Mouse (Mus musculus) liver, embryonic 16.5 days (tissue): ENCODE data around the gene Med13. TPM values are rescaled to one million over a fixed set of nuclear protein-coding genes. Genes with fewer than 3 reads are reported as not detected.

Source experiments
- ATAC-seq: fragments of 200-750 bp; cut with Nextera tagmentation; 2 replicates; pipeline ENCODE4 v1.8.0; 2017; ENCODE audit warnings: low read depth, mild to moderate bottlenecking, moderate number of reproducible peaks, moderate library complexity
- H3K27ac ChIP-seq: fragments of 300-500 bp; sonication (generic); 2 replicates; pipeline ENCODE4 v1.5.1; 2014; ENCODE audit warnings: mild to moderate bottlenecking, low read length
- H3K27me3 ChIP-seq: fragments of 300-500 bp; sonication (generic); 2 replicates; pipeline ENCODE4 v1.6.1; 2014; ENCODE audit warnings: low read depth, low read length, mixed read lengths; ENCODE audit not compliant: control insufficient read depth, insufficient read depth
- H3K36me3 ChIP-seq: fragments of 300-500 bp; sonication (generic); 2 replicates; pipeline ENCODE4 v1.6.1; 2014; ENCODE audit warnings: mild to moderate bottlenecking; ENCODE audit not compliant: control insufficient read depth, insufficient read depth
- H3K4me1 ChIP-seq: fragments of 300-500 bp; sonication (generic); 2 replicates; pipeline ENCODE4 v1.6.1; 2014; ENCODE audit warnings: low read depth, low read length, mixed read lengths; ENCODE audit not compliant: control insufficient read depth
- H3K4me2 ChIP-seq: fragments of 300-500 bp; sonication (generic); 2 replicates; pipeline ENCODE4 v1.6.1; 2014; ENCODE audit warnings: low read depth, low read length, mixed read lengths
- H3K4me3 ChIP-seq: fragments of 300-500 bp; sonication (generic); 2 replicates; pipeline ENCODE4 v1.5.1; 2014; ENCODE audit warnings: low read depth, mild to moderate bottlenecking, low read length
- H3K9ac ChIP-seq: fragments of 300-500 bp; sonication (generic); 2 replicates; pipeline ENCODE4 v1.6.1; 2014; ENCODE audit warnings: low read depth, low read length
- H3K9me3 ChIP-seq: fragments of 300-500 bp; sonication (generic); replicated peaks from 2 replicates; pipeline ENCODE4 v1.6.1; 2016; ENCODE audit warnings: low read length; ENCODE audit not compliant: control insufficient read depth
- WGBS: fragments of 180-500 bp; shearing (Covaris S2); extraction: QIAGEN DNeasy Blood & Tissue Kit; methylation state at CpG from one replicate; pipeline ENCODE4 v1.1.7; 2014; ENCODE audit not compliant: insufficient replicate concordance; 5-methylcytosine and 5-hydroxymethylcytosine counted together
- polyA plus RNA-seq: library from polyadenylated mRNA; unstranded; fragments of >200 nt; fragmentation: Nextera tagmentation; extraction: Ambion mirVana; gene quantifications from 2 replicates; pipeline ENCODE4 v1.2.1, GENCODE M21; 2015

Gene Med13
- polyA plus RNA-seq, 1 experiment from 2014 or later = 3.0 TPM

- WGBS = 70% methylated on average over 7 of the region's 7 CpGs
- Histone ChIP-seq H3K4me3 (no peak overlapping the region), H3K9ac (no peak overlapping the region), H3K27me3 (no peaks in the 10 kb centered on the region), H3K9me3 (no peaks in the 10 kb centered on the region), H3K4me1 (peaks cover 16% of the 10 kb centered on the region), H3K27ac (no peak overlapping the region), H3K4me2 (no peak overlapping the region), H3K36me3 (no peaks in the 10 kb centered on the region)
- ATAC-seq = peak; percentile 31; the same call in 1 of the 2 replicates
Measured at GRCm38 (mm10) chr11:86391687-86392086, 34.3 kb upstream of the Med13 start.

- H3K9ac ChIP-seq = no peak overlapping the region
- peaks cover 4% of the 10 kb centered on the region for H3K4me1 ChIP-seq
- no peak overlapping the region for H3K27ac ChIP-seq
- H3K9me3 ChIP-seq = no peaks in the 10 kb centered on the region
- WGBS = 55% methylated on average over 1 of the region's 1 CpGs
- no peak overlapping the region for H3K4me3 ChIP-seq
- no peak overlapping the region for H3K4me2 ChIP-seq
- no peaks in the 10 kb centered on the region for H3K27me3 ChIP-seq
- no peaks in the 10 kb centered on the region for H3K36me3 ChIP-seq
- ATAC-seq = no peak
Measured at GRCm38 (mm10) chr11:86390308-86390707, 32.9 kb upstream of the Med13 start.

- no peaks in the 10 kb centered on the region for H3K27me3 ChIP-seq
- 43% methylated on average over 4 of the region's 4 CpGs for WGBS
Measured at GRCm38 (mm10) chr11:86389506-86389905, 32.1 kb upstream of the Med13 start.

GRCm38 (mm10) chr11:86388821-86389480 lies 31.5 kb upstream of the Med13 start:
- 44% methylated on average over 13 of the region's 13 CpGs for WGBS
- Histone ChIP-seq H3K27me3 (no peaks in the 10 kb centered on the region), H3K27ac (no peak overlapping the region), H3K9ac (no peak overlapping the region), H3K4me1 (peaks cover 3% of the 10 kb centered on the region), H3K4me2 (no peak overlapping the region), H3K36me3 (no peaks in the 10 kb centered on the region), H3K4me3 (no peak overlapping the region), H3K9me3 (no peaks in the 10 kb centered on the region)
- no peak for ATAC-seq

More at GRCm38 (mm10) chr11:86389506-86389905, 32.1 kb upstream of the Med13 start:
- Histone ChIP-seq H3K27ac (no peak overlapping the region), H3K4me1 (no peaks in the 10 kb centered on the region; the same call in none of the 2 replicates), H3K9ac (no peak overlapping the region), H3K4me2 (no peak overlapping the region), H3K9me3 (no peaks in the 10 kb centered on the region), H3K4me3 (no peak overlapping the region), H3K36me3 (no peaks in the 10 kb centered on the region)
- ATAC-seq = no peak

GRCm38 (mm10) chr11:86387121-86387893 lies 29.9 kb upstream of the Med13 start:
- no peak for ATAC-seq
- H3K4me1 ChIP-seq = peaks cover 11% of the 10 kb centered on the region
- no peak overlapping the region for H3K27ac ChIP-seq
- no peaks in the 10 kb centered on the region for H3K9me3 ChIP-seq
- H3K27me3 ChIP-seq = no peaks in the 10 kb centered on the region
- no peaks in the 10 kb centered on the region for H3K36me3 ChIP-seq
- WGBS = 57% methylated on average over 9 of the region's 9 CpGs
- H3K4me2 ChIP-seq = no peak overlapping the region
- H3K9ac ChIP-seq = no peak overlapping the region
- no peak overlapping the region for H3K4me3 ChIP-seq

GRCm38 (mm10) chr11:86386576-86386975 lies 29.2 kb upstream of the Med13 start:
- Histone ChIP-seq H3K9ac (no peak overlapping the region), H3K27ac (no peak overlapping the region), H3K9me3 (no peaks in the 10 kb centered on the region), H3K4me3 (no peak overlapping the region), H3K4me1 (peaks cover 15% of the 10 kb centered on the region), H3K36me3 (no peaks in the 10 kb centered on the region), H3K4me2 (no peak overlapping the region), H3K27me3 (no peaks in the 10 kb centered on the region)
- no peak for ATAC-seq
- WGBS = 62% methylated on average over 10 of the region's 10 CpGs

GRCm38 (mm10) chr11:86385710-86386282 lies 28.4 kb upstream of the Med13 start:
- no peaks in the 10 kb centered on the region for H3K9me3 ChIP-seq
- no peaks in the 10 kb centered on the region for H3K36me3 ChIP-seq
- no peaks in the 10 kb centered on the region for H3K27me3 ChIP-seq
- H3K4me3 ChIP-seq = no peak overlapping the region
- 63% methylated on average over 11 of the region's 11 CpGs for WGBS
- peaks cover 15% of the 10 kb centered on the region for H3K4me1 ChIP-seq
- H3K27ac ChIP-seq = no peak overlapping the region
- H3K4me2 ChIP-seq = no peak overlapping the region
- no peak overlapping the region for H3K9ac ChIP-seq
- ATAC-seq = no peak

GRCm38 (mm10) chr11:86384141-86384540 lies 26.7 kb upstream of the Med13 start:
- Histone ChIP-seq H3K27ac (no peak overlapping the region), H3K9ac (no peak overlapping the region), H3K27me3 (no peaks in the 10 kb centered on the region), H3K36me3 (no peaks in the 10 kb centered on the region), H3K4me3 (no peak overlapping the region), H3K4me2 (no peak overlapping the region), H3K4me1 (peaks cover 15% of the 10 kb centered on the region), H3K9me3 (no peaks in the 10 kb centered on the region)
- WGBS = 54% methylated on average over 3 of the region's 3 CpGs
- ATAC-seq = no peak
